Mouse (Mus musculus) adipose tissue, adult 10 weeks (tissue): ENCODE results near the gene Prpf4b. TPM values are rescaled to one million over a fixed set of nuclear protein-coding genes. Genes with fewer than 3 reads are reported as not detected.

Experiments used
- polyA plus RNA-seq: library from polyadenylated mRNA; stranded (reverse); fragments of 350-450 nt; fragmentation: Illumina TruSeq; extraction: RNeasy Lipid Tissue Mini Kit (QIAGEN cat#74804); gene quantifications from one replicate; pipeline ENCODE4 v1.2.3, GENCODE M21; 2014; ENCODE audit warnings: low read depth, low replicate concordance

The Prpf4b gene
- 55.1 TPM for polyA plus RNA-seq

DNA sequence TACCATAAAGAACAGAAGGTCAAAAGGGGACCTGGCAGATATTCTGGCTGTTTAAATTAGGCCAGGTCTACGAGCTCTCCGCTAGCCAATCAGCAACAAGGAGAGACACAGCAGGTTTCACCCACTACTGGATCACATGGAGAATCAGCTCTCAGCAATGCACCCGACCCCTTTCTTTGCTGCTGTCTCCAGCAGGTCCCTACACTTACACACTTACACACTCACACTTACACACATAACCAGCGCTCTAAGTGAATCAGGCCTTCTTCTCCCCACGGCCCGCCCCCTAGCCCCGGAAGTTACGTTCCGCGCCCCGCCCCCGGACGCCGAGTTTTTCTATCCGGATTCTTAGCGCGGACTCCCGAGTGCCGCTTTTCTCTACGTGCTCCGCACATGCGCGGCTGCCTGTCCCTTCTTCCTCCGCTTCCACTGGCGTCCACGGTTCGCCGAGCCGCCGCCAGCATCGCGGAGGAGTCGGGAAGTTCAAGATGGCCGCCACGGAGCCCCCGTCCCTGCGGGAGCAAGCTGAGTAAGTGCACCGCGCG lies at the start of gene Prpf4b:
Gene Prpf4b (plus strand): TSS at position 137 of the 545 bp plus-strand sequence.

GRCm38 (mm10) chr13:34924210-34924609 lies 49.1 kb downstream of the Prpf4b start, which contains the start of the genes Fam217a and 4933417A18Rik:
TSS of gene Fam217a (minus strand) at chr13:34924310.
TSS of gene 4933417A18Rik (plus strand) at chr13:34924409.

Other genes starting within 250 kb of the Prpf4b start
- gene Pxdc1, start 221.8 kb upstream of the Prpf4b start, polyA plus RNA-seq, result 18.0 TPM
- 4.1 TPM for gene Fam50b, start 140.5 kb upstream of the Prpf4b start, polyA plus RNA-seq
- 6.8 TPM for gene Fam217a, start 49.0 kb downstream of the Prpf4b start, polyA plus RNA-seq
- 1.4 TPM for gene 4933417A18Rik, start 49.1 kb downstream of the Prpf4b start, polyA plus RNA-seq
- gene Eci3, start 88.5 kb downstream of the Prpf4b start, polyA plus RNA-seq, result 8.5 TPM
- gene Eci2, start 151.8 kb downstream of the Prpf4b start, polyA plus RNA-seq, result 107 TPM